Mouse (Mus musculus) kidney, adult 2 months (tissue): ENCODE data around the gene Ogfrl1.

Experiments used
- CTCF ChIP-seq: fragments of 200-500 bp; conservative IDR thresholded peaks from 2 replicates; pipeline ENCODE4 v1.5.1; 2011; ENCODE audit warnings: low read depth, mild to moderate bottlenecking, control low read depth, low read length, moderate library complexity, mixed read lengths; ENCODE audit not compliant: insufficient read depth, insufficient read length
- POLR2A ChIP-seq: fragments of 200-500 bp; IDR thresholded peaks from one replicate; pipeline ENCODE4 v1.6.1; 2011; ENCODE audit warnings: low read depth, low read length, control low read depth

DNA sequence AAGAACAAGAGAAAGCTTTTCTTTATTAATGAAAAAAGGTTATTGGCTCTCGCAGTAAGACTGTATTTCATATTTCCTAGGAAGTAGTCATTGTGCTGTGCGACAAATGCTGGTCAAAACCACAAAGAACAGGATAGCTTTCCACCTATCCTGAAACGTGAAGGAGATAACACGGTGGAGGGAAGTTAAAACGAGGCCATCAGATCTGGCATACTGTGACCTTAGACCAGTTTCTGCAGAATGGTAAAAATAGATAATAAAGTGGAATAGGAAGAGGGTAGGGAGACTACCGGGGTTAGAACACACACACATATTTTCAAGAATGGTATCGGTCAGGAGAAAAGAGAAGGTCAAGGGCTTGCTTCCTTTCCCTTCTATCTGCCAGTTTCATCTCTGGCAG, 5.8 kb downstream of the Ogfrl1 start:
- TF ChIP-seq POLR2A: no peak
- TF ChIP-seq CTCF: no peak
